ENCODE assay signal across 8 mouse cellular contexts in genomic region chrX:101889813-101890469, GRCm38 (mm10). TPM values are rescaled to one million over a fixed set of nuclear protein-coding genes. Genes with fewer than 3 reads are reported as not detected.
DNase-seq lines count a peak whose midpoint lies in the region; ATAC-seq and TF ChIP-seq lines count a peak whose summit lies in the region.

No protein-coding gene starts in this region.

- H3K4me3 ChIP-seq in MEL (ENCODE audit: control insufficient read depth in 1 of 2, insufficient read depth in 1 of 2, low read depth in 2 of 2, low read length in 2 of 2): no peak overlapping the region
- H3K4me3 ChIP-seq in liver, embryonic 12.5 days: no peak overlapping the region
- H3K4me3 ChIP-seq in hindbrain, postnatal 0 days (ENCODE audit: low read length): no peak overlapping the region

- TF ChIP-seq CTCF in MEL (IDR thresholded peaks at IDR 0.05 in 2 of 3, conservative IDR thresholded peaks at IDR 0.05 in 1 of 3; ENCODE audit: control insufficient read depth in 1 of 3, insufficient read depth in 1 of 3, low read depth in 2 of 3, low read length in 3 of 3, poor library complexity in 1 of 3, severe bottlenecking in 1 of 3) (no peak), Patski (IDR thresholded peaks at IDR 0.05) (no peak)
- no peak for TF ChIP-seq CTCF in hindbrain, postnatal 0 days (IDR thresholded peaks at IDR 0.05; ENCODE audit: low read depth)

- no peak for TF ChIP-seq RAD21 in MEL (IDR thresholded peaks at IDR 0.05; ENCODE audit: low read depth, low read length)

- H3K27me3 ChIP-seq in MEL (ENCODE audit: control insufficient read depth in 1 of 2, insufficient read depth in 2 of 2, low read length in 2 of 2): no peaks in the 10 kb centered on the region
- peaks cover 6% of the 10 kb centered on the region for H3K27me3 ChIP-seq in Patski
- peaks cover 43% of the 10 kb centered on the region for H3K27me3 ChIP-seq in liver, embryonic 12.5 days (replicated peaks)
- H3K27me3 ChIP-seq in hindbrain, postnatal 0 days (ENCODE audit: insufficient read depth, low read length): no peaks in the 10 kb centered on the region

- H3K9ac ChIP-seq in MEL (ENCODE audit: control insufficient read depth, low read depth, low read length, poor library complexity, severe bottlenecking): no peak overlapping the region
- no peak overlapping the region for H3K9ac ChIP-seq in liver, embryonic 12.5 days
- no peak overlapping the region for H3K9ac ChIP-seq in hindbrain, postnatal 0 days (replicated peaks; ENCODE audit: low read length)

- H3K79me2 ChIP-seq in MEL (ENCODE audit: control insufficient read depth, insufficient read depth, low read length, poor library complexity): no peaks in the 10 kb centered on the region

- H3K36me3 ChIP-seq in MEL (ENCODE audit: control insufficient read depth in 1 of 2, insufficient read depth in 2 of 2, low read length in 2 of 2): peaks cover 0 to 3% of the 10 kb centered on the region in 2 experiments; a peak in 1 of 4 replicates
- H3K36me3 ChIP-seq in liver, embryonic 12.5 days: no peaks in the 10 kb centered on the region
- no peaks in the 10 kb centered on the region for H3K36me3 ChIP-seq in hindbrain, postnatal 0 days (ENCODE audit: insufficient read depth, low read length)

- TF ChIP-seq POLR2A in MEL (IDR thresholded peaks at IDR 0.05; ENCODE audit: control insufficient read depth in 1 of 2, insufficient read depth in 1 of 2, low read depth in 1 of 2, low read length in 2 of 2, poor library complexity in 1 of 2): no peak

- in situ Hi-C loops in Patski (cut with MboI; ENCODE audit: low pct_unique_long_range_greater_than_20kb): no loop called here

- H3K27ac ChIP-seq in MEL (ENCODE audit: control insufficient read depth, low read depth, low read length): no peak overlapping the region
- no peak overlapping the region for H3K27ac ChIP-seq in liver, embryonic 12.5 days
- no peak overlapping the region for H3K27ac ChIP-seq in hindbrain, postnatal 0 days

- H3K4me1 ChIP-seq in MEL (ENCODE audit: control insufficient read depth in 1 of 2, insufficient read depth in 2 of 2, low read length in 2 of 2): peaks cover 0 to 9% of the 10 kb centered on the region in 2 experiments; a peak in 1 of 4 replicates
- H3K4me1 ChIP-seq in liver, embryonic 12.5 days: no peaks in the 10 kb centered on the region
- no peaks in the 10 kb centered on the region for H3K4me1 ChIP-seq in hindbrain, postnatal 0 days (ENCODE audit: insufficient read depth, low read length)

- DNase-seq in MEL (ENCODE audit: low read depth, low spot score): peak; percentile 9
- DNase-seq in Patski (ENCODE audit: low read depth, low spot score): peak; percentile 35
- DNase-seq in gastrocnemius, adult 18-20 months (ENCODE audit: low spot score): peak; percentile 13
- no peak for DNase-seq in spleen, postnatal 14 days (ENCODE audit: low spot score in 2 of 2)
- no peak for DNase-seq in left cerebral cortex, adult 11 months (ENCODE audit: low spot score)
- no peak for DNase-seq in B cell, adult 2 months
- no peak for DNase-seq in hindbrain, postnatal 0 days (ENCODE audit: low spot score)

- ATAC-seq in Patski: peak; percentile 87
- 0 out of 2 replicates have a peak, but pooled peaks have one; percentile 51 for ATAC-seq in liver, embryonic 12.5 days
- no peak for ATAC-seq in hindbrain, postnatal 0 days

- no peaks in the 10 kb centered on the region for H3K9me3 ChIP-seq in MEL (replicated peaks; ENCODE audit: insufficient read depth, low read length)
- H3K9me3 ChIP-seq in liver, embryonic 12.5 days (replicated peaks): no peaks in the 10 kb centered on the region
- no peaks in the 10 kb centered on the region for H3K9me3 ChIP-seq in hindbrain, postnatal 0 days (ENCODE audit: low read length)

- TF ChIP-seq EP300 in MEL (IDR thresholded peaks at IDR 0.05; ENCODE audit: low read depth in 1 of 2, low read length in 2 of 2): no peak

- CTCF ChIA-PET in Patski (lab: Charles Lee): no interaction called here

- WGBS in liver, embryonic 12.5 days (ENCODE audit: insufficient replicate concordance): 60% methylated on average over 4 of the region's 4 CpGs
- 57% methylated on average over 4 of the region's 4 CpGs for WGBS in hindbrain, postnatal 0 days

- POLR2A ChIA-PET in Patski (lab: Charles Lee): no interaction called here

- H3K4me2 ChIP-seq in liver, embryonic 12.5 days: no peak overlapping the region
- no peak overlapping the region for H3K4me2 ChIP-seq in hindbrain, postnatal 0 days (ENCODE audit: low read depth, low read length)

TF ChIP-seq in MEL, 35 proteins besides CTCF, POLR2A, EP300 and RAD21:
- TF ChIP-seq RCOR1 (IDR thresholded peaks at IDR 0.05; ENCODE audit: low read depth, low read length): no peak
- no peak for TF ChIP-seq JUND (IDR thresholded peaks at IDR 0.05; ENCODE audit: low read depth, low read length)
- TF ChIP-seq HCFC1 (IDR thresholded peaks at IDR 0.05; ENCODE audit: low read depth, low read length): no peak
- TF ChIP-seq TCF12 (IDR thresholded peaks at IDR 0.05; ENCODE audit: low read depth, low read length): no peak
- no peak for TF ChIP-seq NRF1 (IDR thresholded peaks at IDR 0.05; ENCODE audit: insufficient read depth, low read depth, low read length, poor library complexity, severe bottlenecking)
- TF ChIP-seq KAT2A (conservative IDR thresholded peaks at IDR 0.05; ENCODE audit: low read depth, low read length): no peak

RNA-seq across cellular contexts. Expression of gene Nhsl2, which starts 40.8 kb away (rescaled TPM):
- total RNA-seq in MEL (2012; rRNA removed): 0.03 and 0.23 TPM in 2 replicates
- polyA plus RNA-seq in MEL (2012; ENCODE audit: insufficient read depth in 1 of 2, insufficient read length in 2 of 2, low read depth in 1 of 2, low replicate concordance in 2 of 2, missing spikeins in 1 of 2): under 1 TPM in 1 of 2 experiments, not detected in 1; 0.01 TPM
- 1.9 TPM for polyA plus RNA-seq in Patski (2021)
- 1 to 10 TPM; 1.4 to 2.8 TPM for total RNA-seq in gastrocnemius, adult 18-20 months (2021)
- polyA plus RNA-seq in liver, embryonic 12.5 days (2016; fragmentation: Nextera tagmentation; extraction: Ambion mirVana): 2.4 and 4.4 TPM in 2 replicates
- 32.5 and 38.7 TPM in 2 replicates for total RNA-seq in hindbrain, postnatal 0 days (2014; rRNA removed)
- polyA plus RNA-seq in hindbrain, postnatal 0 days (2015; fragmentation: Nextera tagmentation; extraction: Ambion mirVana): 5.8 and 6.7 TPM in 2 replicates

Comparison
In these comparisons a context has a peak if more than half of its experiments do, and no peak if none do; other contexts are left out.
1. DNase-seq: peak in MEL (single experiment), Patski (single experiment) and gastrocnemius, adult 18-20 months (single experiment); none in spleen, postnatal 14 days (0 of 2), left cerebral cortex, adult 11 months (single experiment), B cell, adult 2 months (0 of 2) and hindbrain, postnatal 0 days (single experiment).